Mouse (Mus musculus): ENCODE results near the gene Pcf11. TPM values are rescaled to one million over a fixed set of nuclear protein-coding genes. Genes with fewer than 3 reads are reported as not detected.

Gene Pcf11
- polyA plus RNA-seq, 1 experiment from 2014 or later: 31.6 TPM

GRCm38 (mm10) chr7:92637021-92637625 lies 32.6 kb downstream of the Pcf11 start, which contains the start of gene Ankrd42:
TSS of gene Ankrd42 (minus strand) at chr7:92637142.
- Histone ChIP-seq H3K36me3 (peaks cover 12% of the 10 kb centered on the region), H3K4me3 (replicated peaks) (peak within 1 kb of the TSS; percentile 84), H3K27ac (peak within 1 kb of the TSS; percentile 72; the same call in 1 of the 2 replicates), H3K9ac (replicated peaks) (peak within 1 kb of the TSS; percentile 76), H3K27me3 (peaks cover 7% of the 10 kb centered on the region), H3K4me1 (replicated peaks) (peaks cover 11% of the 10 kb centered on the region), H3K4me2 (peak within 1 kb of the TSS; percentile 92), H3K9me3 (no peaks in the 10 kb centered on the region)
- peak; percentile 97 for ATAC-seq (ENCODE audit: insufficient number of reproducible peaks, insufficient read depth, low FRiP score, low TSS enrichment, low read depth)
- WGBS: under 1% methylated on average over 43 of the region's 44 CpGs

- H3K27ac ChIP-seq: no peak overlapping the region
- H3K4me3 ChIP-seq (replicated peaks): peak overlapping the region; percentile 84
- H3K4me2 ChIP-seq: peak overlapping the region; percentile 92
- H3K9me3 ChIP-seq: no peaks in the 10 kb centered on the region
- peak overlapping the region; percentile 76 for H3K9ac ChIP-seq (replicated peaks)
- peaks cover 12% of the 10 kb centered on the region for H3K36me3 ChIP-seq
- peaks cover 11% of the 10 kb centered on the region for H3K4me1 ChIP-seq (replicated peaks)
- under 1% methylated on average over 49 of the region's 49 CpGs for WGBS
- ATAC-seq (ENCODE audit: insufficient number of reproducible peaks, insufficient read depth, low FRiP score, low TSS enrichment, low read depth): peak; percentile 80
- peaks cover 7% of the 10 kb centered on the region for H3K27me3 ChIP-seq
Observed at GRCm38 (mm10) chr7:92636295-92637011, 33.3 kb downstream of the Pcf11 start.

DNA sequence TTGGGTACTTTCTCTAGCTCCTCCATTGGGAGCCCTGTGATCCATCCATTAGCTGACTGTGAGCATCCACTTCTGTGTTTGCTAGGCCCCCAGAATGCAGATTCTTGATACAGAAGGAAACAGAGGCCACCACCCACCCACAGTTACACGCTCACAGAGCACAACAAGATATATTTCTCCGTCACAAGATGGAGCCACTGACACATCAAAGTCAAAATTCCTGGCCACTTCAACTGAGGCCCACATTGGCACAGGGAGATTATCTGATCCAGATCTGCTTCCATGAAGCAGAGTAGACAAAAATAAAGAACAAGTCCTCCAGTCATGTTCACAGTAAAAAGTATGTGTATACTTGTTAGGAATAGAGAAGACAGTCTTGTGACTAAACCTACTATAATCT lies 39.6 kb downstream of the Pcf11 start:
- H3K27ac ChIP-seq: no peak overlapping the region
- WGBS: 50% methylated on average over 2 of the region's 2 CpGs
- H3K4me1 ChIP-seq (replicated peaks): no peaks in the 10 kb centered on the region
- H3K4me2 ChIP-seq: no peak overlapping the region
- no peaks in the 10 kb centered on the region for H3K9me3 ChIP-seq
- H3K4me3 ChIP-seq (replicated peaks): no peak overlapping the region
- H3K27me3 ChIP-seq: no peaks in the 10 kb centered on the region
- no peaks in the 10 kb centered on the region for H3K36me3 ChIP-seq
- no peak overlapping the region for H3K9ac ChIP-seq (replicated peaks)
- ATAC-seq (ENCODE audit: insufficient number of reproducible peaks, insufficient read depth, low FRiP score, low TSS enrichment, low read depth): no peak

- WGBS: 68% methylated on average over 2 of the region's 2 CpGs
- Histone ChIP-seq H3K4me1 (replicated peaks) (no peaks in the 10 kb centered on the region), H3K36me3 (no peaks in the 10 kb centered on the region), H3K4me3 (replicated peaks) (no peak overlapping the region), H3K9me3 (no peaks in the 10 kb centered on the region), H3K27ac (no peak overlapping the region), H3K9ac (replicated peaks) (no peak overlapping the region), H3K27me3 (no peaks in the 10 kb centered on the region), H3K4me2 (no peak overlapping the region)
- no peak for ATAC-seq (ENCODE audit: insufficient number of reproducible peaks, insufficient read depth, low FRiP score, low TSS enrichment, low read depth)
Observed at GRCm38 (mm10) chr7:92624488-92624887, 45.2 kb downstream of the Pcf11 start.

- Histone ChIP-seq H3K4me3 (replicated peaks) (no peak overlapping the region), H3K4me1 (replicated peaks) (no peaks in the 10 kb centered on the region), H3K4me2 (no peak overlapping the region), H3K27ac (no peak overlapping the region), H3K27me3 (no peaks in the 10 kb centered on the region), H3K9ac (replicated peaks) (no peak overlapping the region), H3K9me3 (no peaks in the 10 kb centered on the region), H3K36me3 (no peaks in the 10 kb centered on the region)
- ATAC-seq (ENCODE audit: insufficient number of reproducible peaks, insufficient read depth, low FRiP score, low TSS enrichment, low read depth): no peak
- WGBS: 46% methylated on average over 7 of the region's 7 CpGs
Observed at GRCm38 (mm10) chr7:92610830-92611229, 58.9 kb downstream of the Pcf11 start.

- ATAC-seq (ENCODE audit: insufficient number of reproducible peaks, insufficient read depth, low FRiP score, low TSS enrichment, low read depth): no peak
Observed at GRCm38 (mm10) chr7:92604961-92605360, 64.8 kb downstream of the Pcf11 start.

More at GRCm38 (mm10) chr7:92604961-92605360, 64.8 kb downstream of the Pcf11 start:
- Histone ChIP-seq H3K4me2 (no peak overlapping the region), H3K4me3 (replicated peaks) (no peak overlapping the region), H3K4me1 (replicated peaks) (no peaks in the 10 kb centered on the region), H3K27ac (no peak overlapping the region), H3K36me3 (peaks cover 7% of the 10 kb centered on the region; the same call in 1 of the 2 replicates), H3K27me3 (no peaks in the 10 kb centered on the region), H3K9me3 (no peaks in the 10 kb centered on the region), H3K9ac (replicated peaks) (no peak overlapping the region)
- 88% methylated on average over 7 of the region's 7 CpGs for whole genome bisulfite sequencing

Other genes with a start within 250 kb of the Pcf11 start
- 54.5 and 54.8 TPM in 2 replicates for gene Ccdc90b, start 108.8 kb downstream of the Pcf11 start, polyA plus RNA-seq (2016; fragmentation: Nextera tagmentation; extraction: Ambion mirVana)
- 7.6 and 7.9 TPM in 2 replicates for gene Ankrd42, start 32.8 kb downstream of the Pcf11 start, polyA plus RNA-seq (2016; fragmentation: Nextera tagmentation; extraction: Ambion mirVana)
- gene Rab30, start 71.7 kb upstream of the Pcf11 start, polyA plus RNA-seq (2016; fragmentation: Nextera tagmentation; extraction: Ambion mirVana): 11.8 and 18.0 TPM in 2 replicates
- gene Ddias, start 204.3 kb upstream of the Pcf11 start, polyA plus RNA-seq (2016; fragmentation: Nextera tagmentation; extraction: Ambion mirVana): 18.2 and 18.4 TPM in 2 replicates
- gene Prcp, start 204.5 kb upstream of the Pcf11 start, polyA plus RNA-seq (2016; fragmentation: Nextera tagmentation; extraction: Ambion mirVana): 22.1 and 23.6 TPM in 2 replicates